Mouse (Mus musculus) CH12.LX (cell line): ENCODE data around the gene Tgif2. TPM values are rescaled to one million over a fixed set of nuclear protein-coding genes. Genes with fewer than 3 reads are reported as not detected.

Source experiments
- polyA plus RNA-seq: library from polyadenylated mRNA; unstranded; fragments of >175 nt; gene quantifications from 2 replicates; pipeline ENCODE4 v1.2.1, GENCODE M21; 2012; ENCODE audit warnings: low read depth; ENCODE audit not compliant: insufficient read length
- total RNA-seq, 2 experiments: library from RNA; depleted of rRNA; stranded (reverse); fragments of 300-350 nt in 1 of 2; fragments of >200 nt in 1 of 2; gene quantifications; 2 replicates each; pipeline ENCODE4 v1.2.3; 2012 to 2014

Tgif2 gene
- total and polyA plus RNA-seq, 3 experiments, result 10.3 to 12.2 (median 11.3) TPM

Other genes with a start within 250 kb of the Tgif2 start
- gene Dlgap4, start 226.3 kb upstream of the Tgif2 start, total RNA-seq (2012; rRNA removed), result 9.6 and 12.4 TPM in 2 replicates
- 11.6 and 12.7 TPM in 2 replicates for gene Dlgap4, start 226.3 kb upstream of the Tgif2 start, total RNA-seq (2014; rRNA removed)
- 34.1 and 38.5 TPM in 2 replicates for gene Dlgap4, start 226.3 kb upstream of the Tgif2 start, polyA plus RNA-seq
- gene Myl9, start 64.6 kb upstream of the Tgif2 start, total RNA-seq (2012; rRNA removed), result not detected in 2 replicates
- gene Myl9, start 64.6 kb upstream of the Tgif2 start, total RNA-seq (2014; rRNA removed), result not detected in 2 replicates
- not detected in 2 replicates for gene Myl9, start 64.6 kb upstream of the Tgif2 start, polyA plus RNA-seq
- gene 4930518I15Rik, start 17.9 kb downstream of the Tgif2 start, total RNA-seq (2012; rRNA removed), result 0.63 and 0.72 TPM in 2 replicates
- 0.35 and 0.51 TPM in 2 replicates for gene 4930518I15Rik, start 17.9 kb downstream of the Tgif2 start, total RNA-seq (2014; rRNA removed)
- 0.30 and 0.81 TPM in 2 replicates for gene 4930518I15Rik, start 17.9 kb downstream of the Tgif2 start, polyA plus RNA-seq
- 111 and 146 TPM in 2 replicates for gene Rab5if, start 23.1 kb downstream of the Tgif2 start, total RNA-seq (2012; rRNA removed)
- 182 and 186 TPM in 2 replicates for gene Rab5if, start 23.1 kb downstream of the Tgif2 start, total RNA-seq (2014; rRNA removed)
- gene Rab5if, start 23.1 kb downstream of the Tgif2 start, polyA plus RNA-seq, result 174 and 205 TPM in 2 replicates
- gene Sla2, start 47.2 kb downstream of the Tgif2 start, total RNA-seq (2012; rRNA removed), result 3.2 and 3.8 TPM in 2 replicates
- gene Sla2, start 47.2 kb downstream of the Tgif2 start, total RNA-seq (2014; rRNA removed), result 0.49 and 1.1 TPM in 2 replicates
- 1.4 and 1.9 TPM in 2 replicates for gene Sla2, start 47.2 kb downstream of the Tgif2 start, polyA plus RNA-seq
- gene Ndrg3, start 152.0 kb downstream of the Tgif2 start, total RNA-seq (2012; rRNA removed), result 20.9 and 21.8 TPM in 2 replicates
- gene Ndrg3, start 152.0 kb downstream of the Tgif2 start, total RNA-seq (2014; rRNA removed), result 12.9 and 16.6 TPM in 2 replicates
- 27.5 and 34.3 TPM in 2 replicates for gene Ndrg3, start 152.0 kb downstream of the Tgif2 start, polyA plus RNA-seq
- 23.2 and 23.4 TPM in 2 replicates for gene Dsn1, start 167.1 kb downstream of the Tgif2 start, total RNA-seq (2012; rRNA removed)
- gene Dsn1, start 167.1 kb downstream of the Tgif2 start, total RNA-seq (2014; rRNA removed), result 34.3 and 38.0 TPM in 2 replicates
- 25.6 and 26.5 TPM in 2 replicates for gene Dsn1, start 167.1 kb downstream of the Tgif2 start, polyA plus RNA-seq
- gene Soga1, start 239.2 kb downstream of the Tgif2 start, total RNA-seq (2012; rRNA removed), result 1.0 and 2.0 TPM in 2 replicates
- 0.31 and 0.39 TPM in 2 replicates for gene Soga1, start 239.2 kb downstream of the Tgif2 start, total RNA-seq (2014; rRNA removed)
- gene Soga1, start 239.2 kb downstream of the Tgif2 start, polyA plus RNA-seq, result 1.8 and 2.0 TPM in 2 replicates
- not detected in 2 replicates for gene Tldc2, start 247.0 kb downstream of the Tgif2 start, total RNA-seq (2012; rRNA removed)
- not detected in 2 replicates for gene Tldc2, start 247.0 kb downstream of the Tgif2 start, total RNA-seq (2014; rRNA removed)
- gene Tldc2, start 247.0 kb downstream of the Tgif2 start, polyA plus RNA-seq, result not detected in 2 replicates